Mouse (Mus musculus) embryonic fibroblast, embryonic 13.5 days (primary cell): Measurements from ENCODE around the gene Sspn.

ENCODE experiments used
- CTCF ChIP-seq: IDR thresholded peaks from 2 replicates; pipeline ENCODE4 v1.5.1; 2011; ENCODE audit warnings: mild to moderate bottlenecking, control low read depth, low read length, moderate library complexity, borderline replicate concordance; ENCODE audit not compliant: insufficient read depth
- POLR2A ChIP-seq: IDR thresholded peaks from 2 replicates; pipeline ENCODE4 v1.6.1; 2011; ENCODE audit warnings: low read depth, mild to moderate bottlenecking, control low read depth, low read length, moderate library complexity

GRCm38 (mm10) chr6:145981074-145981473 lies 49.6 kb downstream of the Sspn start:
- TF ChIP-seq CTCF (no peak), POLR2A (no peak)
